Mouse (Mus musculus) stomach, postnatal 0 days (tissue): Measurements from ENCODE around the gene Cuta.

Experiments
- CTCF ChIP-seq: IDR thresholded peaks from 2 replicates; pipeline ENCODE4 v1.5.1; 2016; ENCODE audit warnings: antibody characterized with exemption, low read depth, mild to moderate bottlenecking, moderate library complexity
- EP300 ChIP-seq: optimal IDR thresholded peaks from 2 replicates; pipeline ENCODE3; 2016; ENCODE audit warnings: antibody characterized with exemption

DNA sequence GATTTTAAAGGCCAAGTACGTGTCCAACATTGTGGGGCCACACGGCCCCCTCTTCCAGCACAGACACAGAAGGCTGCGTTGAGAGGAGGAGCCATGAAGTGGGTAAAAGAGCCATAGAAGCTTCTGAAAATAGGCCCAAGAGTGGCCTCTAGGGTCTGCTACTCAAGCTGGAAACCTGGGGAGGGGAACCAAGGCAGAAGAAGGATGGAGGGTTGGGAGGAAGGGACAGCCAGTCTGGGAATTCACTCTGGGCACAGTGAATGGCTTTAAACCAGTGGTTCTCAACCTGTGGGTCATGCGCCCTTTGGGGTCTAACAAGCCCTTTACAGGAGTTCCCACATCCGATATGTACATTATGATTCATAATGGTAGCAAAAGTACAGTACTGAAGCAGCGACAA, 29.9 kb upstream of the Cuta start:
- TF ChIP-seq CTCF (no peak), EP300 (no peak)
